Mouse (Mus musculus) brain, embryonic 14.5 days (tissue): ENCODE results near the gene Znrf3. TPM values are rescaled to one million over a fixed set of nuclear protein-coding genes. Genes with fewer than 3 reads are reported as not detected.
A peak's percentile ranks its signal among the peaks of the same experiment; 100 is the strongest.

ENCODE experiments used
- DNase-seq: peaks from one replicate; pipeline ENCODE4 v3.0.0-alpha.2; 2011; ENCODE audit warnings: low read depth
- CTCF ChIP-seq: fragments of 200-500 bp; IDR thresholded peaks from 2 replicates; pipeline ENCODE4 v1.5.1; 2012; ENCODE audit warnings: inconsistent platforms, mild to moderate bottlenecking, moderate library complexity, borderline replicate concordance; ENCODE audit not compliant: insufficient read depth, insufficient read length; ENCODE audit errors: extremely low read depth
- POLR2A ChIP-seq: fragments of 200-500 bp; IDR thresholded peaks from 2 replicates; pipeline ENCODE4 v1.6.1; 2012; ENCODE audit warnings: mild to moderate bottlenecking, inconsistent platforms, borderline replicate concordance; ENCODE audit not compliant: poor library complexity, insufficient read depth, insufficient read length, severe bottlenecking; ENCODE audit errors: extremely low read depth
- polyA plus RNA-seq: library from polyadenylated mRNA; depleted of rRNA; stranded (reverse); fragments of >200 nt; gene quantifications from 2 replicates; pipeline ENCODE4 v1.2.3, GENCODE M21; 2012; rRNA removed

The Znrf3 gene
- polyA plus RNA-seq, 1 experiment: 7.5 TPM

DNA sequence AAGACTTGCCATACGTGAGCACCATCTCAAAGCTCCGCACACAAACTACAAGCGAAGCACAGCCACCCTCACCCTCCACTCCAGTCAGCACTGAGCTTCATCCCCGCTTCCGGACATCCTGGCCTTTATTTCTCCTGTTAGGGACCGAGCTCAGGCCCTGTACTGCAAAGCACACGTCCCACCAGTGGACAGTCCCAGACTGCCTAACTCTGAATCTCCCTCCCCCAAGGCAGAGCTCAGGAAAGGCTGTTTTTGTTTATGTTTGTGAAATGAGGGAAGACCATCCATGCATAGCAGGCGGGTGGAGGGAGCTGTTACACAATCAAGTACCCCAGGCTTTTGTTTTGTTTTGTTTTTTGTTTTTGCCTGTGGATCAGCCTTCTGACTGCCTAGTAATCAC, 191.9 kb downstream of the Znrf3 start:
- TF ChIP-seq POLR2A (no peak), CTCF (no peak)
- DNase-seq: no peak

DNA sequence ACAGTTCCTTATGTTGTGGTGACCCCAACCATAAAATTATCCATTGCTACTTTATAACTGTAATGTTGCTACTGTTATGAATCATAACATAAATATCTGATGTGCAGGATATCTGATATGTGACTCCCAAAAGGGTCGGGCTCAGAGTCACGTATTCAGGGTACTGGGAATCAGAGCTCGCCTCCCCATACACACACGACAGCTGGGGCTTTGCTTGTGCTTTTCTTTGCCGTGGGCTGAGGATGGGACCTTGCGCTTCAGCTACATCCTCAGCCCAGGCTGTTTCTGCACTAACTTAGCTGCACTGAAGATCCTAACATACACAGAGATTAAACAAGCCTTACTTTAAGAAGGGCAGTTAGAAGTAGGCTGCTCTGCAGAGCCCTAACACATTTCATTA, 193.5 kb downstream of the Znrf3 start:
- no peak for DNase-seq
- TF ChIP-seq POLR2A (no peak), CTCF (no peak)

DNA sequence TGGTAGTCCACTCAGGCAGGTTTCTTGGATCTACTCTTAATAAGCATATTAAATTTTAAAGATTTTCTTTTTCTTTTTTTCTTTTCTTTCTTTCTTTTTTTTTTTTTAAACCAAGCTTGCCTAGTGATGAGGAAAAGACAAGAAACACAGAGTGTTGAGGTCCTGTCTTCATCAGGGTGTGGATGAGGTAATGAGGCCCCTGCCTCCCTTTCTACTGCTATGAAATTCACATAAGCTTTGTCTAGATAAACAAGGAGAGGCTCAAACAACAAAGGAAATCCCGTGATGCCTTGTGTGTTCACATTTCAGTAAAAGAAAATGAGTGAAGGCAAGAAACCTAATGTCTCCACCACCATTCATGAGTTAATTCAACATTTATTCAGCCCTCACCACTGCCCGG, 196.4 kb downstream of the Znrf3 start:
- TF ChIP-seq POLR2A: no peak
- TF ChIP-seq CTCF: no peak
- no peak for DNase-seq

DNA sequence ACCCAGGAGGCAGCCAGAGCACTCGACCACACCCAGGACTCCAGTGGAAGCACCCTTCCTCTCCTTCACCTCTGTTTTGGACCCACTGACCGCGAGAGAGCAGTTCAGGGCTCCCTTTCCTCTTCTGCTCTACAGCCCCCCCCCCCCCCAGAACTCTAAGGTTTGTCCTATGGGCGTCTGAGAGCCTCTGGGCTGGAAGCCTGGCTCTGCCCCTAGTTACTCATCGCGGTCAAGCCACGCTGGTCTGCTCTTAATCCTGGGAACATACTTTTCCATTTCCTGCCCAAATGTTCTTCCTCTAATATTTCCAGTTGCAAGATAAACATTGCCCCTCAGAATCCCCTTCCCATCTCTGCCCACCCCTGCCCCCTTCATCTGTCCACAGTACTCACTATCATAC, 199.2 kb downstream of the Znrf3 start:
- no peak for TF ChIP-seq POLR2A
- TF ChIP-seq CTCF: no peak
- no peak for DNase-seq

DNA sequence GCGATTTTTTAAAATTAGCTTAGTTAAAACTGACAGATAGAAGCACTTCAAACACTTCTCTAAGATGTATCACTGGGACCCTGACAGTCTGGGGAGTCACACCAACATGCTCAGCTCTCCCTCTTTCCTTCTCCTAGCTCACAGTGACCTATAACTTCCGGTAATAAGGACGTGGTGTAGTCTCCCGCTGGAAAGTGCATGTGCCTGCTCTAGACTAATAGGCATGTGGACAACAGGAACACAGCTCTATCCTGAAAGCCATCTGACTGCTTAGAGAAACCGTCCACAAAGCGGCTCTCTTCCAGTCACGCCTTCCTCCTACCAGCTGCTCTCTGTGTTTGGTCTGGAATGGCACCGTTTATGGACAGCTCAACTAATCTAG, 199.9 kb downstream of the Znrf3 start:
- DNase-seq: peak; percentile 49
- TF ChIP-seq POLR2A (no peak), CTCF (no peak)

DNA sequence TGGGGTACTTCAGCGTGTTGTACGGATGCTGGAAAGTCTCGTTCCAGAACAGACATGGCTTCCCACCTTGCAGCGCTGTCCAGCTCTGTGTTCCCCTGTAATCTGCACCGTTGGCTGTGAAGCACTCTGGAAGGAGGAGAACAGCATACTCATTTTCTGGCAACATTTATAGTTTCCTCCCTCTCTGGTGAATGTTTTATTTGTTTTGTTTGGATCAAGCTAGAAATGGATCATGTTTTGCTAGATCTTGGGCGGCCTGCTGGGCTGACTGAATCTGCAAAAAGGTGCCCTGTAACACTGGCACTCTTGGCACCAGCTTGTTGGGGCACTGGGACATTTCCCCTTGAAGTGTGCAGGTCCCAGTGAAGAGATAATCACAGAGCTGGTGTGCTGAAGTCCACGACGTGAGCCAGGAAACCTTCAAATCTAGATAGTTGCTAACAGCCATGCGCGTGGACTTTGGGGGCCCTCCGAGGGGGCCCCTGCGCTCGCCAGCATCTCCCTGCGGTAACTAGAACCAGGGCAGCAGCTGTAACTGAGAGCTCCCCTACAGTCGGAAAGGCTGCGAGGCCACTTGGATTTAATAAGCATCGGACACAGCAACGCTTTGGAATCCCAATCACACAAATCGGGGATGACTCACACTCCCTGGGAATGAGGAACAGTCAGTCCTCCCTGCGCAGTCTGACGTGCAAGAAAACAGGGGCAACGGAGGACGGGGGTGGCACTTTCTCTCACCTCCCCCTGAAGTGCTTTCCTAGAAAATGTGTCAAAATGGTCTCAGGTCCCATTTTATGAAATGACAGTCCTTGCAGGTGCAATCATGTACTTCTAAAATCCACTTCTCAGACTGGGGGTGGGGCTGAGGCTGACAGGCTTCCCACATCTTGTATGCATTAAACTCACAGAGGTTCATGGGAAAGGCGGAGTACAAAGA, 200.6 kb downstream of the Znrf3 start:
- TF ChIP-seq CTCF (no peak), POLR2A (no peak)
- peak; percentile 42 for DNase-seq

DNA sequence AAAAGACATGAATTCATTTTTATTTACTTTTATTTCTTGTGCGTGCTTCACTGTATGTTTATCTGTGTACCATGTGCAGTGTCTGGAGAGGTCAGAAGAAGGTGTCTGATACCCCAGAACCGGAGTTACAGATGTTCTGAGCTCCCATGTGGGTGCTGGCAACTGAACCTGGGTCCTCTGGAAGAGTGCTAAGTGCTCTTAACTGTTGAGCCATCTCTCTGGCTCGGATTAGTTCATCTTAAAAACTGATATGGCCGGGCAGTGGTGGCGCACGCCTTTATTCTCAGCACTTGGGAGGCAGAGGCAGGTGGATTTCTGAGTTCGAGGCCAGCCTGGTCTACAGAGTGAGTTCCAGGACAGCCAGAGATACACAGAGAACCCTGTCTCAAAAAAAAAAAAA, 201.4 kb downstream of the Znrf3 start:
- no peak for DNase-seq
- TF ChIP-seq CTCF (no peak), POLR2A (no peak)

DNA sequence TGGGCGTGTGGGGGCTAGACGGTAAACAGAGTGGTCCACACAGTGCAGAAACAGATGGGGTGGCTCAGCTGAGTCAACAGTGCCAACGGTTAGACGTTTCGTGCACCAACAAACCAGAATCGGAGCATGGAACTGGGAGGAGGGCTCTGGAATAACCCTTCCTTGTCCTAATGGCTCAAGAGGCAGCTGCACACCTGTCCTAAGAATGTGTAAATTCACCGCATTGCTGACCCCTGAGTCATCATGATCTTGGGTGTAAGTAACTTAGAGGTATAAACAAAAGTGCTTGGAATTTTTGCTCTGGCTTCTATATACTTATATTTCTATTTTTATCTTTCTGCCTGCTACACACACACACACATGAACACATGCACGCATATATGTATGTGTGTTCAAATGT, 202.5 kb downstream of the Znrf3 start:
- no peak for TF ChIP-seq CTCF
- TF ChIP-seq POLR2A: no peak

DNA sequence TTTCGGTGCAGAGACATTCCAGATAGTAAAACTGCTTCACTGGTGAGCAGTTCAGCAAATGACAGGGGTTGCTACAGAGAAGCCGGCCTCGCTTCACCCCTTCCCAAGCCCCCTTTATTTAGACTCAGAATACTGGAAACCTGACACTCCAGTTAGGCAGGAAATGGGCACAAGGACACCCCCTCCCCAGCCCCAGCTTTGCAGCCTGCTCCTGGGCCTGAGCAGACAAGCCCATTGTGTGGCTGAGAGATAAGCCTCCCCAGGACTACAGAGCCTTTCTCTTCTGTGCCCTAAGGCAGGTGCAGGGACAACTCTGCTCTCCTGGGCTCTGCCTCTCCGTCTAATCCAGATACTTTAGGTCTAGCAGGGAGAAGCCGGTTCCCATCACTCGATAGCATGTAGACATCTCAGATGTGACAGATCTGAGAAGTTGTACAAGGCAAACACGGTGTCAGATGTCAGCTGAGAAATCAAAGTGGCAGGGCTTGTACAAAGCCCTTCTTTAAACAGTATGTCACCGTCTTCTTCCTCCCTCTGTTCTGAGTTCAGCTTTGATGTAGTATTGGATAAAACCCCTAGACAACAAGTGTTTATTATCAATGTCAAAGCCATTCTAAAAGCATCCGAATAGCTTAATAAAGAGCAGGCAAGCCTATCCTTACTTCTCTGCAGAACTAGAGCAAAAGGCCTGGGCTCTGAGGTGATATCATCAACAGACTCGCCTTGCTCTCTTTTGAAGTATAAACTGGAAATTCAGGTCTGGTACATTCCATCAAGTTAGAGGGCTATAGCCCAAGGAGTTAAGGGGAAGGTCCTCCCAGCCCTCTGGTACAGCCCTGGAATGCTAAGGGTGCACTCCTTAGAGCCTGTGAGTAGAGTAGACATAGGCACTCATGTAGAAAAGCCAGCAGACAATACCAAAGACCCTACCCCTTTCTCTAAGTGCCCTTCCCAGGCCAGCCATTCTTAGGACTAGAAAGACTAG, 204.6 kb downstream of the Znrf3 start:
- peak; percentile 70 for DNase-seq
- TF ChIP-seq CTCF (no peak), POLR2A (no peak)

More for the DNA sequence above, 202.5 kb downstream of the Znrf3 start:
- DNase-seq: no peak

Other genes starting within 250 kb of the Znrf3 start
- 9.2 and 11.4 TPM in 2 replicates for gene Kremen1, start 183.3 kb downstream of the Znrf3 start, polyA plus RNA-seq
- 57.8 and 60.8 TPM in 2 replicates for gene Xbp1, start 75.8 kb upstream of the Znrf3 start, polyA plus RNA-seq
- 13.9 and 14.6 TPM in 2 replicates for gene Ccdc117, start 97.3 kb upstream of the Znrf3 start, polyA plus RNA-seq
- 0.08 TPM in 1 of 2 replicates, not detected in the other for gene Ankrd36, start 124.8 kb upstream of the Znrf3 start, polyA plus RNA-seq